Mouse (Mus musculus): ENCODE results near the gene Cpt1b.

- TF ChIP-seq POLR2A (IDR thresholded peaks at IDR 0.05; ENCODE audit: borderline replicate concordance, insufficient read depth, low read length) (no peak), CTCF (IDR thresholded peaks at IDR 0.05; ENCODE audit: borderline replicate concordance, insufficient read depth, low read depth, low read length) (no peak)
Measured at GRCm38 (mm10) chr15:89372068-89372467, 53.6 kb downstream of the Cpt1b start.

All from cerebellum, adult 2 months (tissue).